Mouse (Mus musculus): ENCODE data around the gene Stab1.

GRCm38 (mm10) chr14:31168425-31168824 is at the start of gene Stab1:
- no peak for TF ChIP-seq TAL1 (IDR thresholded peaks at IDR 0.05; ENCODE audit: low read length)
- TF ChIP-seq GATA1 (IDR thresholded peaks at IDR 0.05; ENCODE audit: low read length), result no peak
